Mouse (Mus musculus) gastrocnemius, postnatal 4 days (tissue): ENCODE measurements around the gene Mafg. TPM values are rescaled to one million over a fixed set of nuclear protein-coding genes. Genes with fewer than 3 reads are reported as not detected.
"Not testable (repeated sequence)": the region's sequence is repeated elsewhere in the genome, so short reads cannot be mapped to it uniquely, and the experiment has no call there.

Experiments
- DNase-seq, 2 experiments: peaks; one replicate each; pipeline ENCODE4 v3.0.0; 2021 to 2022; ENCODE audit warnings: low spot score in 2 of 2, mixed read lengths in 2 of 2
- total RNA-seq, 2 experiments: library from RNA; stranded (reverse); gene quantifications; 2 replicates each; pipeline ENCODE4 v1.2.3; 2021

Gene Mafg
- total RNA-seq, 2 experiments from 2014 or later = 36.7 to 42.6 TPM

DNA sequence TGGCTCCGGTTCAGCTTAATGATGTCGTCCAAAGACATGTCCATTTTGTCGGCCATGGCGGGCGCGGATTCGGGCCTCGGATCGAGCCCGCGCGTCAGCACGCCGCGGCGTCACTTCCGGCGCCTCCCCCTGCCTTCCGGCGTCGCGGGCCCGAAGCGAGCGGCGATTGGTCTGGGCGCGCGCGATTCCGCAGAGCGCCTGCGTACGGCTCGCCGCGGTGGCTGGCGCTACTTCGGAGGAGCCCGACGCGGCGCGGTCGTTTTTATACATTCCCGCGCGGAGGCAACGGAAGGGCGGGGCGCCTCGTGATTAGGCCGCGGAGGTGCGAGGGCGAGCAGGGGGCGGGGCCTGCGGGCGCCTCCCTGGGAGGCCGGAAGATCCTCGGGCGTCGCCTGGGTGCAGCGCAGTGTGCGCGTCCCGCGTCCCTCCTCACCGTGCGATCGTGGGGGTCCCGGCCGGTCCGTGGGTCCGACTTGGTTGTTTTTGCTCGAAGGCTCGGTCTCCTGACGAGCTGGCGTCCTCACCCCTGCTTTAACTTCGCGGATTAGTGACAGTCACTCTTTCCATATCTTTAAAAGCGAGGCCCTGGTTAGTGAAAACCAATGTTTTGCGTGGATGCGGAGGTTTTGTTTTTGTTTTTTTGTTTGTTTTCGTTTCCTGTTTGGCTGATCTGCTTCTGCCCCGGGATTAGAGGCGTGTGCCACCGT, 35.0 kb downstream of the Mafg start, which contains the start of the genes Alyref and Anapc11:
Alyref (minus strand) TSS at position 83 of the 707 bp plus-strand sequence.
Anapc11 (plus strand) TSS at position 139 of the 707 bp plus-strand sequence.
- peak; percentile 94 to 96 for DNase-seq

DNA sequence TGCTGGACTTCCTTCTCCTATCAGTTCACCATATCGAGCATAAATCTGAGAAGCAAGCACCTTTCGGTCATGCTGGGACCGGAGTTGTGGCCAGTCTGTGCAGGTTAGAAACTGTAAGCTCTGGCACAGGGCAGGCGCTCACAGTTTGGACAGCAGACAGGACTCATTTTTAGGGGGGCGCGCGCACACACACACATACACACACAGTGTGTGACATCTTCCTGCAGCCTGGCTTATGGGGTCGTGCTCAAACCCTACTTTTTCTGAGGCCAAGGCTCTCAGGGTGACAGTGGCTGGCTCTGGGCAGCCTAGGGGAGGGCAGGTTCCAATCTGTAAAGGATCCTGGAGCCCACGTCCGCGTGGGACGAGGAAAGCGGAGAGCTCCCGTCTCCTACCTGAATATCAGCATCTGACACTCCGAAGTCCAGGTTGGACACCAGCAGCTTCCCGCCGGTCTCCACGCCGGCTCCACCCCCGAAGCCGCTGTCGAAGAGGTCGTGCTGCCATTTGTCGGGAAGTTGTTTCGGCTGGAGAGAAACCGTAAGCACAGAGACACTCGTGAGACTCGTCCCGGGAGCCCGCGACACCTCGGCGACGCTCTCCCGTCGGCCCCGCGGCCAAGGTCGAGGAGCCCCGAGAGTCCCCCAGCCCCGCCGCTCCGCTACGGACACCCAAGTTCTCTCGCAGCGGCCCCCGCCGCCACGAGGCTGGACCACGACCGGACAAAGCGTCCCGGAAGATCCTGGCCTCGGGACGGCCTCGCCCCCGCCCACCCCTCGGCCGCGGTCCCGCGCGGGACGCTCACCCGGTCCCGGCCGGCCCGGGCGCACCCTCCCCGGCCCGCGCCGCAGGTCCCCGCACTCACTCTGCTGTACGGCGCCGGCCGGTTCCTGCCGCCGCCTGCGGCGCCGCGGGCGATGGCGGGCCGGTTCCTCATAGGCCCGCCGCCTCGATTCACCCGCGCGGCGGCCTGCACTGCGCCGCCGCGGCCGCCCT, 35.9 kb downstream of the Mafg start:
- no peak for DNase-seq

DNA sequence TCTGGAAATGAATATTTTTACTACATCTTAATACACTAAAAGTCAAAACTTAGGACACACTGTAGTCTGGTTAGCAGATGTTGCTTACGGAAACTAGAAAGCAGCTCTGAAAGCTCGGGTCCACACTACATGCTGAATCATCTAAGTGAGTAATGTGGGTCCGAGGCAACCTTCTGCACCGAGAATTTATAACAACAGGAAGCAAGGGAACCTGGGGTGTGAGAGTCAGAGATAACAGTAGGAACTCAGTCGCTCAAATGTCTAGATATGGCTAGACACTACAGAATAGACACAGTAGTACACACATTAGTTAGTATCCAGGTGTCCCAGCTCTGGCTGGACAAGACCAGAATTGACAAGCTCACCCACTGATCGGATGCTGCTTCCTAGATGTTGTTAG, 44.9 kb downstream of the Mafg start:
- no peak for DNase-seq

DNA sequence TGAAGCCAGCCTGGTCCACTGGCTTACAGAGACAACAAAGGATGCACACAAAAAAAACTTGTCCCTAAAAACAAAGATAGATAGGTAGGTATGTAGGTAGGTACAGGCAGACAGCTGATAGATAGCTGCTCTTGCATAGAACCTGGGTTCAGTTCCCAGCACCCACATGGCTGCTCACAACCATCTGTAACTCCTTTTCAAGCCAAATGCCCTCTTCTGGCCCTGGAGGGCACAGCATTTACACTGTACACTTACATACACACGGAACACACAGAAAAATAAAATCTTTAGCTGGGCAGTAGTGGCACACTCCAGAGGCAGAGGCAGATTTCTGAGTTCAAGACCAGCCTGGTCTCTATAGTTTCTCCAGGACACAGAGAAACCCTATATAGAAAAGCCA, 49.5 kb downstream of the Mafg start:
- DNase-seq = no peak

DNA sequence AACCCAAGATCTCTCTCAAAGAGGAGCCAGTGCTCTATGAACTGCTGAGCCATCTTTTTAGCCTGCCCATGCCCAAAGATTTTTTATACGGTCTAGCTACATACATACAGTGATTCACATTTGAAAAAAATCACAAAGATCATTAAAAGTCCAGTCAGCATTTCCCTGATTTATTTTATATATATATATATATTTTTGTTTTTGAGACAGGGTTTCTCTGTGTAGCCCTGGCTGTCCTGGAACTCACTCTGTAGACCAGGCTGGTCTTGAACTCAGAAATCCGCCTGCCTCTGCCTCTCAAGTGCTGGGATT, 50.5 kb downstream of the Mafg start:
- DNase-seq = not testable (repeated sequence)

DNA sequence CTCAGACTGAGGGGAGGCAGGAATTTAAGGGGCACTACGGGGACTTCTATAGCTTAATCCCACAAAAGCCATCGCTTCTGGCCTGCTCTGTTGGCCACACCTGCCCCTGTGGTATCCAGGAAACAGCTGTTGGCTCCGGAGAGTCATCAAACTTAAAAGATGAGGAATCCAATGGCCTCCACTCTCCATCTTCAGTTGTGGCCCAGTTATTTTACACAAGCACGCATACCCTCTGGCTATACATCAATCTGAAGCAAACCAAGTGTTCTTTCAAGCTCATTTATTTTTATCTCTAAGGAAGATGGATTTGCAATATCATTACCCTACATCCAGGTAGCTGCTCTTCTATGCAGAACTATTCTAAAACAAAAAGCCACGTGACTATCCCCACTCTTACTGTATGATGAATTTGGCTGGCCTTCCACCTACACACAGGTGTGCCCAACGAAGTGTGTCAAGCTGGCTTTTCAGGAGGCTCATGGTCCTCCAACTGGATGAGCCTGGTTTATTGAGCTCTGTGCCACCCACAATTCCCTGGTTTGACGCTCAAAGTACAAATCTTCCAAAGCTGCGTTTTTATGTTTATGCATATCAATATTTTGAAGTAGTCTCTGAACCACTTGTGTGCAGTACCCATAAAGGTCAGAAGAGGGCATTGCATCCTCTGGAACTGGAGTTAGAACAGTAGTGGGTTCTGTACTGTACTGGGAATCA, 51.0 kb downstream of the Mafg start:
- no peak for DNase-seq

DNA sequence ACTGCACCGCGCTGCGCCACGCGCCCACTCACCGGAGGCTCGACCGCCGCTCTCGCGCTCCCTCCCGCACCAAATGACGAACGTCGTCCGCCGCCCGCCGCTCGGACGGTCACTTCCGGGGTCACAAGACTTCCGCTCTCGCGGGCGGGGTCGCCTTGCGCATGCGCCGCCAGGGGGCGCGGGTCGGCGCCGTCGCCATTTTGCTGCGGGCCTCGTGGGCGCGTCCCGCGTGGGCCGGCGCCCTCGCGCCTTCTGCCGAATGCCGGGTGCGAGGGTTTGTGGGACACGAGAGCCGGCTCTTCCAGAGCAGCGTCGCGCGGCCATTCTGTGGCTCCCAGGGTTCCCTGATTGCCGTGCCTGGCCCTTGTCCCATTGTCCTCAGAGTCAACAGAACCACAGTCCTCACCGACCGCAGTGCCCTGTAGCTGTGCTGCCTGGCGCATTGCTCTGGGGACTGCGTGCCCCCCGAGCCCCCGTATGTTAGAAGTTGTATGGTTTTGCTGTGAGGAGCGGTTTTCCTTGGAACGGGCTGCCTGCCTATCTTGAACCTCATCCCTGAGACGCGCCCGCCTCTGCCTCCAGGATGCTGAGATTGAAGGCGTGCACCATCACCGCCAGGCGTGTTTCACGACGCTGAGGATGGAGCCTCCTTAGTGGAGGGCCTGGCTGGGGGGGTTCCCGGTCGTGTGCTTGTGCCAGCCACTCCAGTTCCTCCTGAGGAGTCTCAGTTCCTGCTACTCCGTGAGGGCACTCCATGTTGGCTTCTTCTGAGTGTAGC, 51.7 kb downstream of the Mafg start, which contains the start of gene Arhgdia:
Arhgdia (minus strand) TSS at position 135 of the 778 bp plus-strand sequence.
- DNase-seq = peak; percentile 89 to 91

DNA sequence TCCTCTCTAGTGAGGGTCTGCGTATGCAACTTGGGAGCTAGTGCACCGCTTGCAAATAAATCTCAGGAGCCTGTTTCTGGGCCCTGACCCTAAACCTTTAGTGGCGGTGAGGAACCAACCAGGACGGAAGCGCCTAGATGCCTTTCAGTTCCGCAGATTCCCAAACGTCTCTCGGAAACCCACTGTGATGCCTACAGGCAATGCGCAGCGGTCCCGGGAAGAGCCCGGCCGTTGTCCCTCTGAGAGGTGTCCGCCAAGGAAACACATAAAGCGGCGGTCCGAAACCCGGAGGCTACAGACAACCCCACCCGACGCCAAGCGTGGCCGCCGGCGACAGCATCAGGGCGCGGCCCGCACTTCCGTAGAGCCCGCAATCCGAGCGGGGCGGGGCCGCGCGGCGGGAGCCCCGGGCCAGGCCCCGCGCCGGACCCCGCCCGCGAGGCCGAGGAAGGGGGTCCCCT, 52.5 kb downstream of the Mafg start:
- peak in 1 of 2 experiments; percentile 55 for DNase-seq

DNA sequence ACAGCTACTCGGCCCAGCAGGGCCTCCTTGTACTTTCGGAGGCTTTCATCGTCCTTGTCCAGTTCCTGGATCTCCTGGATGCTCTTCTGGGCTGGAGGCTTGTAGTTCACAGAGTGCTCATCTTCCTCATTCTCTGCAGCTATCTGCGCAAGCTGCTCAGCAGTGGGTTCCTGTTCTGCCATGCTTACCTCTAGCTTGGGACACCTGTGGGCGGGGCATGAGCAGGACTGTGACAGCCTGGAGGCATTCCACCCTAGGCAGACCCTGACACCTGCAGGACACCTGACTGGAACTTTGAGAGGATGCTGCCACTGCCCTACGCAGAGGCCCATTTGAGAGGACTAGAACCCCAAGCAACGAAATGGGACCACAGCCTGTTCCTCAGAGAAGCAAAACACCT, 53.2 kb downstream of the Mafg start:
- no peak for DNase-seq

DNA sequence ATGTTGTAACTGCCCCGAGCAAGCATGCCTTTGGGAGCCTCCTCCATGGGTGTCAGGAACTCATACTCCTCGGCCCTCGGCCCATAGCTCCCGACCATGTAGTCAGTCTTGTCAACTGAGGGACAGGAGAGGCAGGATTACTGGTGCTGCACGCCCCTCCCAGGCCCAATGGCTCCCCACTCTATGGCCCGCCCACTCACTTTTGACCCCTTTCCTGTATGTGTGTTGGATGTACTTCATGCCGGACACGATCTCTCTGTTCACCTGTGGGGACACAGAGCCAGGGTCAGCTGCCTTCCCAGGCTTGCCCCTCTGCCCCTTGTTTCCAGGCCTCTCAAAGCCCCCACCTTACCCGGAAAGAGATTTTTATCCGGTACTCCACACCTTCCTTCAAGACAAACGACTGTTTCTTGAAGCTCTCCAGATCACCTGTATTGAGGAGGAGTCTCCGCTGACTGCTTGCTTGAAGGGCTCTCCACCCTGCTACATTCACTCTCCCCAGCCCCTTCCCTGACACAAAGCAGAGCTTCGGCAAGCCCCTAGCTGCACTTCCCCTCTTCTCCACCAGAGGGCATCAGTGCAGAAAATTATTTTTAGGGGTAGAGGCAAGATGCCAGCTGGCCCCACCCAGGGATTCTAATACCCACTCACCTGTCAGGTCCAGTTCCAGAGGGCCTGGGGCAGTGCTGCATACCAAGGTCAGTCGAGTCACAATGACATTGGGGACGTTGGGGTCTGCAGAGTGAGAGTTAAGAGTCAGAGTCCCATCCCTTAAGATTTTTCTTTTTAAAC, 53.9 kb downstream of the Mafg start:
- DNase-seq = peak; percentile 56 to 74

DNA sequence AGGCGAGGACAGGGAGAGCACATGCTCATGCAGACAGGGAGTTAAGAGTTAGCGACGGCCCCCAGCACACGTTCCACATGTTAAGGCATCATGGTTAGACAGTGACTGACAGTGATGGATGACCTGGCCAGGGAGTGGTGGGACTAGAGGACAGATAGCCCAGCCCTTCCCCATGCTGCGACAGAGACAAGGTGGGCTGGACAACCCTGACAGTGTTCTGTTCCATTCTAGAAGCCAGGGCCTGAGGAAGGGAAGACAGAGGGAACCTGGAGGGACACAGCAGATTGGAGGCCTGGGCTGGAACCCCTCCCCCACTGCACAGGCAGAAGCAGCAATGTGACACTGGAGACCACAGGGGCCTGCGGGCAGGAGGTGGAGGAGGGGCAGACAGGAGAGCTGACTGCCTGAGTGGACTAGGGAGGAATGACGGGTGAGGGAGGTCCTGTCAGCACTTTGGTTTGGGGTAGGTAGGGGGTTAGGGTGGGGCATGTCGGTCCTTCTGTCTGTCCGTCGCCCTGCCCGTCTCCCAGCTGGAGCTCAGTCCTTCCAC, 54.6 kb downstream of the Mafg start:
- no peak for DNase-seq

DNA sequence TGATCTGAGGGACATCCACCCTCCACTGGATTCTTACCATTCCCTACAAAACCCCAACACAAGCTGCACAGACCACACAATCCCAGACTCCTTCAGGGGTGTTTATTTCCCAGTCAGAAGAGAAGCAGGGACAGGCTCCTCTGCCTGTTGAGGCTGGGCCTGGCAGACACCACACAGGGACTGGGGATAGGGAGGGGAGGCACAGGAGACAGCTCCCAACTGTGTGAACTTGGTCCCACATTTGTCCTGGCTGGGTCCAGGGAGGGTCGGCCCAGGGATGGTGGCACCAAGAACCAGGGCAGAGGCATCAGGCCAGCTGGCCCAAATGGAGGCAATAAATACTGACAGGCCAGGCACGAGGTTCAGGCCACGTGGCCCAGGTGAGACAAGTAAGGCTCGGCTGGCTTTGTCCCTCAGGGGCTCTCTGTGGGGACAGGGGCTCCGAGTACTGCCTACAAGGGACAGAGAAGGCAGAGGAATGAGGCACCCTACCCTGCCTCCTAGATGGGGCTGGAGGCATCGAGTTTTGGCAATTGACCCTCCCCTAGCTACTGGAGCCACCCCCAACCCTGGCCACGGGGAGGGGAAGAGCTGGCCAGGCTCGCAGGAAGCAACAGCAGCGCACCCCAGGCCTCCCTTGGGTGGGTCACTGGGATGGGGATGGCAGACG, 55.2 kb downstream of the Mafg start:
- DNase-seq = no peak

DNA sequence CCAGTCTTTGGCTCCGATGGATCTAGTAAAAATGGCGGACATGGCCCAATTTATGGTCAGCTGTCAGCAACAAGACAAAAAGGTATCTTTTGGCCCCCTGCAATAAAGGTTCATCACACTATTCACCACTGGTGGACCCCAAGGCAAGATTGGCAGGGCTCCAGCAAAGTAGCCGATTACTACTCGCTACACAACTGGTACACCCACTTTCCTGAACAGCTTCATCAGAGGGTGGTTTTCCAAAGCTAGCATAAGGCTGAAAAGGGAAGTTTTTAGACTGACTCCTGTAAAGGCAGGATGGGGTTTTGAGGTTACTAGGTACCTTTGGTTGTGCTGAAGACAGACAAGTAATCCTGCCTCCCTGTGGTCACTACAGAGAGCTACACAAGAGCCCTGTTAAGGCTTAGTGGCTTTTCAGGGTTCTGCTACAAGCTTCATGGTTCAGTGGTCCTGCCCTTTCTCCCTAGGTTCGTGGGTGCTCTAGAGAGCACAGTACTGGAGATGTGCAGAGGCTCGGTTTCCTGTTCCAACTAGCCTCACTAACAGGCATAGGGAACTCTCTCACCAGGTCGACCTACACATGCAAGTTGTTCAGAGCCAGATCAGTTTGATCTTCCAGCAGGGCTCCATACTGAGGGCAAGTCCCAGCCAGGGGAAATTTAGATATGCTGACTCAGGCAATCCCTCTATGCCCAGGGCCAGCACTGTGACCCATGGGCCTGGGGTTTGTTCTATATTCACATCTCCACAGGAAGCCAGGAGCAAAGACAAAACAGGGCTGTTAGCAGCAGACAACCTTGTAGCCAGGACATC, 56.0 kb downstream of the Mafg start:
- DNase-seq = peak in 1 of 2 experiments; percentile 31

DNA sequence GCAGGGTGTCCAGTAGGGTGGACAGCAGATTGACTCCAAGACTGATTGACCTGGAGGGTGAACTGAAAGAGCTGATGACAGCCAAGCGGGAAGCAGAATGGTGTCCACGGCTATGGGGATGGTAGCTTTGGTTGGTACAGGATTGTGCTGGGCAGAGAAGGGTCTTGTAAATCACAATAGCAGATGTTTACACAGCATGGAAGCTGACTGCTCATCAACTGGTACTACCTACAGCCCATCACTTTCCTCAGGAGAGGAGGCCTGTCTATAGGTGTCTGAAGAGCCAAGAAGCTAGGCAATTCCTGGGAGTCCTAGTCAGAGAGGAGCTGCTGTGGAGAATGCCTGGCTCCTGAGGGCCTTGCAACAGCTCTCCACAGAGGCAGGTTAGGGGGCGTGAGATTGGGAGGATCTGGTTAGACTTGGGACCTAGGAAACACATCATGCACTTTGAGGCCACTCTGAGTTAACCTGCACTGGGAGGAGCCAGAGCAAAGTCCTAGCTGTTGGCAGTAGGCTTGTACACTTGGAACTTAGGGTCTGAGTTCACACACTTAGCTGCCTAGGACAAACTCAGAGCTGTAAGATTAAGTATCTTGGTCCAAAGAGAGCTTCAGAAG, 56.9 kb downstream of the Mafg start:
- no peak for DNase-seq

DNA sequence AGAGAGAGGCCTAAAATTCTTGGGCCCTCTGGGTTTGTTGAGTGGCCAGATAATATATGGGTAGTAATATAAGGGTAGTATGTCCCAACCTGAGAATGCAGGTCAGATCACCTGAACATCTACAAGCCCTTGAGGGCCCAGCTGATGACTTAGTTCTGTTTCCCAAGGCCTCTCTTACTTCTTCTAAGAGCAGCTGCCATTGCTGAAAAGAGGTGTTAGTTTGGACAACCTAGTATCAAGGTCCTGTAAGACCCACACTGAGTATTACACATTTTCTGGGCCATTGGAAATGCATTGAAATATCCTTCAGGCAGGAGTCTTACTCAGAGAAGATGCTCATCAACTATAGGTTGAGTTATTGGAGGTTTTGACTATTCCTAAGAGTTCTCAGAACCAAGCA, 57.5 kb downstream of the Mafg start:
- DNase-seq = no peak
